ENCODE assay signal across 8 mouse cellular contexts in genomic region chr16:33833781-33834482, GRCm38 (mm10). TPM values are rescaled to one million over a fixed set of nuclear protein-coding genes. Genes with fewer than 3 reads are reported as not detected.
A peak's percentile ranks its signal among the peaks of the same experiment; 100 is the strongest.
DNase-seq lines count a peak whose midpoint lies in the region; ATAC-seq lines count a peak whose summit lies in the region.

No protein-coding gene starts in this region.

- peak; percentile 6 for DNase-seq in thymus, postnatal 14 days
- DNase-seq in thymus, adult 18-20 months, result no peak
- DNase-seq in embryonic facial prominence, embryonic 14.5 days (ENCODE audit: low spot score), result peak; percentile 78
- peak; percentile 75 for DNase-seq in kidney, postnatal 10 days
- peak; percentile 51 for DNase-seq in lung, postnatal 25 days (ENCODE audit: low spot score)
- peak; percentile 22 for DNase-seq in splenic B cell, adult 2 months (ENCODE audit: low read depth, low spot score)
- DNase-seq in right cerebral cortex, adult 2 months (ENCODE audit: low spot score in 2 of 2), result no peak

- no peaks in the 10 kb centered on the region for H3K27me3 ChIP-seq in embryonic facial prominence, embryonic 14.5 days (replicated peaks; ENCODE audit: control insufficient read depth, insufficient read depth, low read length)
- H3K27me3 ChIP-seq in heart, embryonic 16.5 days (ENCODE audit: control insufficient read depth, insufficient read depth, low read length), result no peaks in the 10 kb centered on the region
- no peaks in the 10 kb centered on the region; the same call in 1 of the 2 replicates for H3K27me3 ChIP-seq in splenic B cell, adult 2 months (ENCODE audit: control insufficient read depth, insufficient read depth, low read length, poor library complexity, severe bottlenecking)

- peak overlapping the region; percentile 31 for H3K4me3 ChIP-seq in embryonic facial prominence, embryonic 14.5 days (ENCODE audit: low read depth, low read length)
- H3K4me3 ChIP-seq in heart, embryonic 16.5 days (ENCODE audit: low read length), result peak overlapping the region; percentile 51

- peak overlapping the region; percentile 86 for H3K27ac ChIP-seq in embryonic facial prominence, embryonic 14.5 days (replicated peaks; ENCODE audit: low read depth, low read length)
- H3K27ac ChIP-seq in heart, embryonic 16.5 days (ENCODE audit: low read length), result peak overlapping the region; percentile 80

- H3K4me2 ChIP-seq in embryonic facial prominence, embryonic 14.5 days (ENCODE audit: low read depth, low read length), result peak overlapping the region; percentile 79
- H3K4me2 ChIP-seq in heart, embryonic 16.5 days (ENCODE audit: low read depth, low read length), result peak overlapping the region; percentile 72

- no peaks in the 10 kb centered on the region for H3K36me3 ChIP-seq in embryonic facial prominence, embryonic 14.5 days (ENCODE audit: control insufficient read depth, insufficient read depth, low read length)
- H3K36me3 ChIP-seq in heart, embryonic 16.5 days (ENCODE audit: control insufficient read depth, insufficient read depth), result no peaks in the 10 kb centered on the region
- no peaks in the 10 kb centered on the region for H3K36me3 ChIP-seq in splenic B cell, adult 2 months (ENCODE audit: control insufficient read depth, insufficient read depth, low read length, poor library complexity, severe bottlenecking)

- H3K9me3 ChIP-seq in embryonic facial prominence, embryonic 14.5 days (ENCODE audit: control insufficient read depth, low read length), result no peaks in the 10 kb centered on the region
- no peaks in the 10 kb centered on the region for H3K9me3 ChIP-seq in heart, embryonic 16.5 days (replicated peaks; ENCODE audit: control insufficient read depth, low read length)

- WGBS in embryonic facial prominence, embryonic 14.5 days, result 5% methylated on average over 25 of the region's 25 CpGs
- WGBS in heart, embryonic 16.5 days, result 4% methylated on average over 25 of the region's 25 CpGs

- peak overlapping the region; percentile 41 for H3K9ac ChIP-seq in embryonic facial prominence, embryonic 14.5 days (ENCODE audit: low read depth, low read length)
- peak overlapping the region; percentile 67 for H3K9ac ChIP-seq in heart, embryonic 16.5 days (ENCODE audit: low read length)

- peaks cover 43% of the 10 kb centered on the region for H3K4me1 ChIP-seq in embryonic facial prominence, embryonic 14.5 days (ENCODE audit: control insufficient read depth, insufficient read depth, low read length)
- H3K4me1 ChIP-seq in heart, embryonic 16.5 days (ENCODE audit: control insufficient read depth, insufficient read depth, low read length), result peaks cover 34% of the 10 kb centered on the region

- ATAC-seq in embryonic facial prominence, embryonic 14.5 days (ENCODE audit: low read depth), result peak; percentile 36; the same call in 1 of the 2 replicates
- peak; percentile 63 for ATAC-seq in heart, embryonic 16.5 days (replicated peaks; ENCODE audit: extremely low read depth, insufficient read depth, low FRiP score)

RNA-seq across cellular contexts. Expression of gene Itgb5, which starts 4.5 kb away (rescaled TPM):
- 116 and 121 TPM in 2 replicates for polyA plus RNA-seq in embryonic facial prominence, embryonic 14.5 days (2014; fragmentation: Nextera tagmentation; extraction: Ambion mirVana)
- polyA plus RNA-seq in heart, embryonic 16.5 days (2015; fragmentation: Nextera tagmentation; extraction: Ambion mirVana), result 29.4 and 50.3 TPM in 2 replicates

RNA-seq across cellular contexts. Expression of gene Muc13, which starts 40.1 kb away (rescaled TPM):
- 0.13 TPM in 1 of 2 replicates, not detected in the other for polyA plus RNA-seq in embryonic facial prominence, embryonic 14.5 days (2014; fragmentation: Nextera tagmentation; extraction: Ambion mirVana)
- polyA plus RNA-seq in heart, embryonic 16.5 days (2015; fragmentation: Nextera tagmentation; extraction: Ambion mirVana), result 0.16 and 1.5 TPM in 2 replicates

Comparison
In these comparisons a context has a peak if more than half of its experiments do, and no peak if none do; other contexts are left out.
1. DNase-seq: peak in thymus, postnatal 14 days (single experiment), embryonic facial prominence, embryonic 14.5 days (single experiment), kidney, postnatal 10 days (single experiment), lung, postnatal 25 days (single experiment) and splenic B cell, adult 2 months (single experiment); none in thymus, adult 18-20 months (0 of 2) and right cerebral cortex, adult 2 months (0 of 2).